Comparison of ENCODE assay signal across 13 mouse cellular contexts in the genomic region with DNA sequence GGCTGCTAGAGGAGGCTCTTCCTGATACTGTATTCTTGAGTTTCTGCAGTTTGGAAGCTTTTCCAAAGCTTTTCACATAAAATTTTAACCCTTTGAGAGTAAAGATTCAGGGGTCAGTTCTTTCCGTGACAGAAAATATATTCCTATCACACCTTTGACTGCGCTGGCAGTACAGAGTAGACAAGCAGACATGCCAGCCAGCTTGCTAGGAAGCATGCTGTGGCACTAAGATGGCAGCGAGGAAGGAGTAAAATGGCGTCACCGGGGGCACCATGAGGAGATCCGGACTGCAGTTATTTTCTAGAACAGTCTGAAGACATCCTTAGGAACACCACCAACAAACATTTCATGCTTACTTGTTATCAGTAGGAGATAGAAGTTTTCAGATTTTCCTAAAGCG. TPM values are rescaled to one million over a fixed set of nuclear protein-coding genes. Genes with fewer than 3 reads are reported as not detected.
DNase-seq lines count a peak whose midpoint lies in the region; ATAC-seq lines count a peak whose summit lies in the region.
"Had no signal": no experiment of that assay in that cellular context is flagged by ENCODE, and none has a peak within 500 bp of the region (broad histone marks: within the 10 kb centered on the region; RNA-seq: fewer than 3 reads in every experiment).

No protein-coding gene starts in this region.

- H3K9me3 ChIP-seq in heart, embryonic 14.5 days (ENCODE audit: control insufficient read depth, low read length), result no peaks in the 10 kb centered on the region
- H3K9me3 ChIP-seq in neural tube, embryonic 13.5 days, result no peaks in the 10 kb centered on the region
- no peaks in the 10 kb centered on the region for H3K9me3 ChIP-seq in limb, embryonic 12.5 days
- H3K9me3 ChIP-seq: kidney, embryonic 15.5 days had no signal

- intact Hi-C loops in heart, postnatal 36 days (cut with DNase I), result no loop called here

- H3K4me2 ChIP-seq in heart, embryonic 14.5 days (ENCODE audit: low read length), result peak overlapping the region; percentile 62
- peak overlapping the region; percentile 39 for H3K4me2 ChIP-seq in neural tube, embryonic 13.5 days
- H3K4me2 ChIP-seq in limb, embryonic 12.5 days, result peak overlapping the region; percentile 31
- H3K4me2 ChIP-seq: kidney, embryonic 15.5 days had no signal

- no peaks in the 10 kb centered on the region for H3K27me3 ChIP-seq in heart, embryonic 14.5 days (ENCODE audit: control insufficient read depth, insufficient read depth, low read length)
- no peaks in the 10 kb centered on the region for H3K27me3 ChIP-seq in neural tube, embryonic 13.5 days
- no peaks in the 10 kb centered on the region for H3K27me3 ChIP-seq in limb, embryonic 12.5 days
- H3K27me3 ChIP-seq: kidney, embryonic 15.5 days had no signal

- H3K36me3 ChIP-seq in heart, embryonic 14.5 days (ENCODE audit: control insufficient read depth, insufficient read depth, low read length), result no peaks in the 10 kb centered on the region
- H3K36me3 ChIP-seq in neural tube, embryonic 13.5 days, result no peaks in the 10 kb centered on the region
- no peaks in the 10 kb centered on the region for H3K36me3 ChIP-seq in limb, embryonic 12.5 days
- H3K36me3 ChIP-seq: kidney, embryonic 15.5 days had no signal

- no peak overlapping the region for H3K4me3 ChIP-seq in heart, embryonic 14.5 days (ENCODE audit: control insufficient read depth in 1 of 2, insufficient read depth in 1 of 2, low read depth in 1 of 2, low read length in 2 of 2)
- 0 out of 2 replicates have a peak overlapping the region, but pooled peaks have one; percentile 2 for H3K4me3 ChIP-seq in neural tube, embryonic 13.5 days
- H3K4me3 ChIP-seq in limb, embryonic 12.5 days (replicated peaks), result no peak overlapping the region
- H3K4me3 ChIP-seq: kidney, embryonic 15.5 days had no signal

- peak overlapping the region; percentile 68; the same call in 1 of the 2 replicates for H3K9ac ChIP-seq in heart, embryonic 14.5 days (ENCODE audit: low read length)
- no peak overlapping the region for H3K9ac ChIP-seq in neural tube, embryonic 13.5 days
- H3K9ac ChIP-seq in limb, embryonic 12.5 days (replicated peaks), result no peak overlapping the region
- H3K9ac ChIP-seq: kidney, embryonic 15.5 days; liver, postnatal 0 days had no signal

- 73% methylated on average over 7 of the region's 7 CpGs for WGBS in heart, embryonic 14.5 days
- 95% methylated on average over 7 of the region's 7 CpGs for WGBS in neural tube, embryonic 13.5 days
- WGBS in limb, embryonic 12.5 days, result 86% methylated on average over 7 of the region's 7 CpGs

- no peak for DNase-seq in heart, postnatal 36 days
- DNase-seq in neural tube, embryonic 10.5 days (ENCODE audit: extremely low spot score, low spot score), result no peak
- DNase-seq in urinary bladder, adult 18-20 months (ENCODE audit: low spot score in 2 of 2), result no peak
- no peak for DNase-seq in ovary, postnatal 10 days (ENCODE audit: low spot score)
- DNase-seq: liver, postnatal 0 days; thymus, adult 2 months had no signal

- ATAC-seq in heart, embryonic 14.5 days (ENCODE audit: insufficient number of reproducible peaks, insufficient read depth, low FRiP score, low read depth), result no peak
- ATAC-seq in neural tube, embryonic 13.5 days (ENCODE audit: low read depth), result no peak
- no peak for ATAC-seq in limb, embryonic 12.5 days (ENCODE audit: insufficient number of reproducible peaks, insufficient read depth, low FRiP score, low TSS enrichment, low read depth)
- no peak for ATAC-seq in granulocyte monocyte progenitor cell, adult 5-6 weeks (replicated peaks; ENCODE audit: poor library complexity, severe bottlenecking)
- ATAC-seq: liver, postnatal 0 days had no signal

- H3K4me1 ChIP-seq in heart, embryonic 14.5 days (ENCODE audit: control insufficient read depth in 2 of 2, insufficient read depth in 2 of 2, low read length in 2 of 2), result peaks cover 9 to 44% of the 10 kb centered on the region in 2 experiments
- H3K4me1 ChIP-seq in neural tube, embryonic 13.5 days (replicated peaks), result peaks cover 23% of the 10 kb centered on the region
- H3K4me1 ChIP-seq in limb, embryonic 12.5 days (replicated peaks), result peaks cover 35% of the 10 kb centered on the region

- peak overlapping the region; percentile 35 to 50; a peak in 3 of 4 replicates for H3K27ac ChIP-seq in heart, embryonic 14.5 days (replicated peaks in 1 of 2; ENCODE audit: control insufficient read depth in 1 of 2, insufficient read depth in 1 of 2, low read depth in 2 of 2, low read length in 2 of 2)
- H3K27ac ChIP-seq in neural tube, embryonic 13.5 days (replicated peaks), result no peak overlapping the region
- H3K27ac ChIP-seq in limb, embryonic 12.5 days, result peak overlapping the region; percentile 80
- H3K27ac ChIP-seq: kidney, embryonic 15.5 days had no signal

RNA-seq across cellular contexts. Expression of a gene that starts 55.9 kb away (rescaled TPM):
- 56.9 and 59.4 TPM in 2 replicates for polyA plus RNA-seq in heart, embryonic 14.5 days (2014; fragmentation: Nextera tagmentation; extraction: Ambion mirVana)
- 10 to 100 TPM; 15.1 to 15.2 TPM for total RNA-seq in heart, postnatal 36 days (2021)
- 56.1 and 59.9 TPM in 2 replicates for polyA plus RNA-seq in neural tube, embryonic 13.5 days (2015; fragmentation: Nextera tagmentation; extraction: Ambion mirVana)
- 114 TPM in 2 replicates for polyA plus RNA-seq in limb, embryonic 12.5 days (2016; fragmentation: Nextera tagmentation; extraction: Ambion mirVana)
- 38.9 and 45.1 TPM in 2 replicates for total RNA-seq in granulocyte monocyte progenitor cell, adult 5-6 weeks (2014; fragmentation: Nextera tagmentation)
- 45.5 and 46.0 TPM in 2 replicates for total RNA-seq in granulocyte monocyte progenitor cell, adult 5-6 weeks (2017)

RNA-seq across cellular contexts. Expression of a gene that starts 58.7 kb away (rescaled TPM):
- not detected in 2 replicates for polyA plus RNA-seq in heart, embryonic 14.5 days (2014; fragmentation: Nextera tagmentation; extraction: Ambion mirVana)
- under 1 TPM; 0.33 to 0.38 TPM for total RNA-seq in heart, postnatal 36 days (2021)
- polyA plus RNA-seq in neural tube, embryonic 13.5 days (2015; fragmentation: Nextera tagmentation; extraction: Ambion mirVana), result 0.06 and 0.23 TPM in 2 replicates
- not detected in 2 replicates for polyA plus RNA-seq in limb, embryonic 12.5 days (2016; fragmentation: Nextera tagmentation; extraction: Ambion mirVana)
- not detected in 2 replicates for total RNA-seq in granulocyte monocyte progenitor cell, adult 5-6 weeks (2014; fragmentation: Nextera tagmentation)
- 0.26 TPM in 1 of 2 replicates, not detected in the other for total RNA-seq in granulocyte monocyte progenitor cell, adult 5-6 weeks (2017)
- total RNA-seq: common myeloid progenitor, adult 5-6 weeks; gastrocnemius, adult 8-10 months had no signal
